Mouse (Mus musculus) ovary, postnatal 10 days (tissue): ENCODE measurements around the gene Gadd45a.
A peak's percentile ranks its signal among the peaks of the same experiment; 100 is the strongest.
"Not testable (repeated sequence)": the region's sequence is repeated elsewhere in the genome, so short reads cannot be mapped to it uniquely, and the experiment has no call there.

Experiments
- DNase-seq: peaks from one replicate; pipeline ENCODE4 v3.0.0; 2022; ENCODE audit warnings: low spot score

Gene Gadd45a

DNA sequence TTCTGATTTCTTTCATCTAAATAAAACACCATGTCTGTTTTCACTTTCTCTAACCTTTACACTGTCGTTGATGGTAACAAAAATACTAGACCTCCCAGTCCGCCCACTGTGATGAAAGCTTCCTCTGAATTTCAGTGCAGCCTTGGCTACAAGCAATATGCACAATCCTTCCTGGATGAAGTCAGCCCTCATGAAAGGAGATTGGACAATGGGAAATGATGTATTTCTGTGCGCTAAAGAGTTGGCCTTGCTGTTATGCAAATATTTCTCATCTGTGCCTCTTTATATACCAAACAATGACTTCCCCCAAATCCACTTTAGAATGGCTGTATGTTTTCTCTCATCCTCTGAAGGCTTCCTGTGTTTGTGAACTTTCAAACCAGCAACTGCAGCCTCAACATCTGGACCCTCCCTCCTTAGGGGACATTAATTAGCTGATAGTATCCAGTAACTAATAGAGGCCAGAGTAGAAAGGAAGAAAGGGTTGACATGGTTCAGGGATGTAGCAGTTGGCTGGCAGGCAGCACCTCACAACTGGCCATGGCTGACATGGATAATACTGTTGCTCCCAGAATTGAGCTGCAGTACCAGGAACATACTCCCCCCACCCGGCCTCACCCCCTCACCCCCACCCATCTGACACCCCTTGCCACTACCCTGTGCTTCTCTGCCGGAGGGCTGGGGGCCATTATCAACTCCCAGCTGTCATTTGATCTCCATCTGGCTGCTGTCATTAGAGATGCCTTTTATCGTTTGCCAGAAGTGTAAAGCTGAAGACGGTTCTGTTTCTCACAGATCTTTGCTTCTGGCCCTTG is 11.8 kb upstream of the Gadd45a start:
- no peak for DNase-seq

DNA sequence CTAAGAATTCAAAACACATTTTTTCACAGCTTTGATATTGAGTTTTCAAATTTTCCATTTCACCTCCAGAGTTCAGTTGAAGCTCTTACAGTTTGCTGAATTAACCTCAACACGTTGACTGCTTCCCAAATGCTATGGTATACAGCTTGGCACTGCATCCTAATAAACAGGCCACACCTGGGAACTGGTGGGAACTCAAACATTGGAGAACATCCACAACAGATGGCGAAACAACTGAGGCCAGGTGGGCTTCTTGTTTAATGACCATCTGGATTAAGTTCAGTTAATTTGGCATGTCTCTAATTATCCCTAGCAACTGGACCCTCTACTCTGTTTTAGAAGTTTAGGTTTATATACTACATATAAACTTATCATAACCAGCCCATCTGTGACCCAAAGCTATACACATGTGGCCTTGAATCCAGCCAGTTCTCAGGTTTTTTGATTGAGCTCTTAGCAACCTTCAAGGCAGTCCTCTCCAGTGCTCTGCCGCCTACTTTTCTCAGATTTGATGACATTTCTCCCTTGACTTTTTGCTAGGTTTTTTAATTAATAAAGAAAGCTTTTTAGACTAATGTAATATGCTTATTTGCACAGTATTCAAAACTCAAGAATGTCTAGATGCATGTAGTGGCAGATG is 10.9 kb upstream of the Gadd45a start:
- DNase-seq: no peak

DNA sequence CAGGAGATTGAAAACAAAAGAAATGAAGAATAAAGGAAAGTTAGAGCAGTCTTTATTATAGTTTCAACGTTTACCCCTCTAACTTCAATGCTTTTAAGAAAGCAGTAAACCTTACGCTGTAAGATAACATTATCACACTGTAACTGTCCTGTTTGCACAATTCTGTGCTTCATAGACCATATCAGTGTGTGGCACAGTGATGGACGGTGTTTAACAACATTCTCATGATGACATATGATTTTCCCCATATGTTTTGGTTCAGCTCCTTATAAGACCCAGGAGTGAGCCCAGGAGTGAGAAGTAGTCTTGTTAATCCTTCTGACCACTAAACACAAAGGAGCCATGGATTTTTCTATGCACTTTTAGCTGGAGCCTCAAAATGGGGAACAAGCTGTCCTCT is 9.7 kb upstream of the Gadd45a start:
- no peak for DNase-seq

DNA sequence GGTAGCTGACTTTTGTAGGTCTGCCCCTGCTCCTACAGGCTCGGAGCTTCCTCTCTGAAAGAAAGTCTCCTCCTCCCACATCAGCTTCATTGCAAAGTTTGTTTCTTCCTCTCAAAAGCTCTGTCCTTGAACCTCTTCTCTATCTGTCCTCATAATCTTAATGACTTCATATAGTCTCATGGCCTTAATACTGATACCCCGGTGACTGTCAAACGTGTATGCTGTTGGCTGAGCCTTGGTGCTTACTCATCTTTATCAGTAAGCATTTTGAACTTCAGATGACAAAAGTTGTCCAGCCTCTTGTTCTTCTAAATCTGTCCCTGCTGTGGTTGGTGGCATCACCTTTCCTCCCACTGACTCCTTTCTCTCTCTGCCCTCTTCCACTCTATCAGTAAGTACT is 8.2 kb upstream of the Gadd45a start:
- DNase-seq: no peak

DNA sequence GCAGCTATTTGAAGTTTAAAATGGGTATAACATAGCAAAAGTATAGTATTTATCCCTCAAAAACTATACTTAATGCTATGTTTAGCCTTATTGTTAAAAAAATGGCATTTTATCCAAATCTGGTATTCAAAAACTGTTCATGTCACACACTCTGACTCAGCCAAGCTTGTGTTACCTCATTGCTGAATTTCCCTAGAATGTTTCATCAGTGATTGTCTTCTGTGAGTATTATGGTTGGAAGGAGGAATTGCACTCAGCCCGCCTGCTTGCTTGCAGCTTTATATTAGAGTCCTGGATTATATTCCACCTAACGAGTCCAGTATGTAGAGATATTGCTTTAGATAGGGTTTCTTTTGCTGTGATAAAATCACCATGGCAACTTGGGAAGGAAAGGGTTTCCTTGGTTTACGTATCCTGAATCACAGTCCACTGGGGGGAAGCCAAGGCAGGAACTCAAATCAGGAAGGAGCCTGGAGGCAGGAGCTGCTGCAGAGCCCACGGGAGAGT is 3.7 kb upstream of the Gadd45a start:
- DNase-seq: no peak

DNA sequence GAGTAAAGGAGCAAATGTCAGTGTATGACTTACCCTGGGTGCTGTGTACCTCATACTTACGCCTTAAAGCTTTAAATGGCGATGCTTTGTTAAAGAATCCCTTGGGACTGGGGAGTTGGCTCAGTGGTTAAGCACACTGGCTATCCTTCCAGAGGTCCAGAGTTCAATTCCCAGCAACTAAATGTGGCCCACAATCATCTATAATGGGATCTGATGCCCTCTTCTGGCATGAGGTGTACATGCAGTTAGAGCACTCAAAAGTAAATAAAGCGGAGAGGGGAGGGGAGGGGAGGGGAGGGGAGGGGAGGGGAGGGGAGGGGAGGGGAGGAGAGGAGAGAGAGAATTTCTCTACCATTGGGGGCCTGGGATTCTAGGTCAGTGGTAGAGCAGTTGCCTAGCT is 1.7 kb upstream of the Gadd45a start:
- DNase-seq: no peak

DNA sequence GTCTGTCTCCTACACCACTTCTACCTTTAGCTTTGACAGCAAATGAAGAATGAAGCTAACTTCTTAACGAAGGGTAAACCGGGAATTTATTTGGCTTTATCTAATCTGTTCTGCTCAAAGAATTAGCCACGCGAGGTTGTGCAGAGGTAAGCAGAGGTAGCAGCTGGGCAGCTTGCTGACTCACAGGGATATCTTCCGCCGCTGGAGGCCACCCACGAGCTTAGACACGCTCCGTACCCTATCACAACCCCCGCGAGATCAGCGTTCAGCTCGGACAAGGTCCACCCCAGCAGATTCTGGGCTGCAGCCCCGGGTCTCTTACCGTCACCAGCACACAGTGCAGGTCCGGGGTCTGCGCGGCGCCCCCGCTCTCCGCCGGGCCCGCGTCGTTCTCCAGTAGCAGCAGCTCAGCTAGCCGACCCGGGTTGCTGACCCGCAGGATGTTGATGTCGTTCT is 873 bp downstream of the Gadd45a start:
- DNase-seq: peak; percentile 48

DNA sequence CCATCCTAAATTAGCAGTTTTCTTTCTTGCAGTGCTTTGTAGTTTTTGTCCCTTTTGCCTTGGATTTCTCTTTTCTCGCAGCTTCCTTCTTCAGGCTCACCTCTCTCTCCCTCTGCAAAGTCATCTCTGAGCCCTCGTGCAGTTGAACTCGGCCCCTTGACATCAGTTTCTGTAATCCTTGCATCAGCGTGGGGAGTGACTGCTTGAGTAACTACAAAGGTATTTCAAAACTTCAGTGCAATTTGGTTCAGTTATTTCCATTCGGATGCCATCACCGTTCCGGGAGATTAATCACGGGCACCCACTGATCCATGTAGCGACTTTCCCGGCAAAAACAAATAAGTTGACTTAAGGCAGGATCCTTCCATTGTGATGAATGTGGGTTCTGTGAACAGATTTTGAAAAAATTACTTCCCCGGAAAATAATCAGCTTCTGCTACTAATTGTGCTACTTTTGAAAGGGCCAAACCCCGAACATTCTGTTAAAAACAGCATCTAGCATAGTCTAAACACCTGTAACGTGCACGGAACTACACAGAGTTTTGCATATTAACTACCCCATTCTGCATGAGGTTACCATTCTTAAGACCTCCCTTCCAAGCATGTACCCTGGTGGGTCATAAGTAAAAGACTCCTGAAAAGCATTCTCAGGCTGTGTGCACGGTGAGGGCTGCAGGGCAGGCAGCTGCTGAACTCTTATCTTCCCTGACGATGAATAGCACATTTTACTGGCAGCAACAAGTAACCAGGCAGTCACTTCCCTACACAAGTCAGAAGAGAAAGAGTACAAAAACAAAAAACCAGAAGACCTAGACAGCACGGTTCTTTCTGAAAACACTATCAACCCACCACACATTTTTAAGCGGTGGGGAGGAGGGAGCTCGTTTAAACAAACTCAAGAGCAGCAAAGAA is 1.6 kb downstream of the Gadd45a start:
- no peak for DNase-seq

DNA sequence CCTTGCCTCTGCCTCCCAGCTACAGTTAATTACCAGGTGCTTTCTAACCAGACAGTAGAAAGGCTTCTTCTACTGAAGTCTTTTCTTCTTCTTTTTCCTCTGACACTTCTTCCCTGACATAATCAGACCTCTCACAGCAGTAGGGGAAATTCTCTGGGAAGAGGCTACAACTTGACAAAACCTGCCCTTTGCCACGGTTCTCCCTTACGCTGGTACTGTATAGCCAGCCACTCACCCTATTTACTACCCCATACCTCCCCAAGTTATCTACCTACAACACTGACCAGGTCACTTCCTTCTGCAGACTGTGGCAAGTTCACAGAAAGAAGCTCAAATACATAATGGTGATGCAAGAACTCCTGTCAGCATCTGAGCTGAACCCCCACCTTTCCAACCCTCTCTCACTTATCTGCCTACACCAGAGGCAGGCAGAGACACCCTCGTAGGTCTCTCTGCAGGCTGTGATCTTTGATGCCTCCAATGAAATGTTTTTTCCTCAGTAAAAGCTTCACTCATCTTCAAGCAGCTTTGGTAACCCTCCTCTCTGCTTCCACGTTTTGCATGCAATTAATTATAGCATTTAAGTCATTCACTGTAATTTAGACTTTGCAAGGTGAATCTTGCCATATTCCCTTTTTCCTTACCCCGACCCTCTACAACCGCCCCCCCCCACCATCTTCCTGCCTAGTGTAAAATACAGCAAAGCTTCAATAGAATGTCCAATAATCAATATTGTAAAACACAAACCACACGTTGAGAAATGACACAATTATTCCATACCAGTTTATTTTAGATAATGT is 2.7 kb downstream of the Gadd45a start:
- no peak for DNase-seq

DNA sequence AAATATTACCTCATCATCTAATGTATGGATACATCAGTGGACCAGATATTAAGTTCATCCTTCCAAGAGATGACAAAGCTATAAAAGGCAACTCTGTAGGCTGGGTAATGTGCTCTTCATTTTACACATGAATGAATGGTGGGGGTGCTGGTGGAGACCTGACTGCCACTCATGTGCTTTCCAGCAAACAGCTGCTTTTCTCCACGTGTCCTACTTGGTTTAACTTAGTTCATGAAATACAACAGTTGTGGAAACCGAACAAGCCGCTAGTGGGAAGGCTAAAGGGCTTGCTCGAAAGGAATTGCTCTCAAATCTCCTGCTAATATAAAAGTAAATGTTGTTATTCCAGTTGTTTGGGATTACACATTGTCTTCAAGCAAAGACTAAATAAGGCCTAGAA is 3.7 kb downstream of the Gadd45a start:
- DNase-seq: no peak

DNA sequence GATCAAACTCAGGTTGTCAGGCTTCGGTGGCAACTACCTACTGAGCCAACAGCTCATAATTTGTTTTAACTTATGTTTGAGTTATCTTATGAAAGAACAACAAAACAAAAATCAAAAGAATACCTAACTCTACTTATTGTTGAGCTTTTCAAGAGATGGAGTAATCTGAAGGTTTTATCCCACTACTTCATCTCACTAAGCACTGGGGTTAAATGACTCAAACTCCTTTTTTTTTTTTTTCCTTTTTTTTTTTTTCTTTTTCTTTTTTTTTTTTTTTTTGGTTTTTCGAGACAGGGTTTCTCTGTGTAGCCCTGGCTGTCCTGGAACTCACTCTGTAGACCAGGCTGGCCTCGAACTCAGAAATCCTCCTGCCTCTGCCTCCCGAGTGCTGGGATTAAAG is 4.3 kb downstream of the Gadd45a start:
- not testable (repeated sequence) for DNase-seq

DNA sequence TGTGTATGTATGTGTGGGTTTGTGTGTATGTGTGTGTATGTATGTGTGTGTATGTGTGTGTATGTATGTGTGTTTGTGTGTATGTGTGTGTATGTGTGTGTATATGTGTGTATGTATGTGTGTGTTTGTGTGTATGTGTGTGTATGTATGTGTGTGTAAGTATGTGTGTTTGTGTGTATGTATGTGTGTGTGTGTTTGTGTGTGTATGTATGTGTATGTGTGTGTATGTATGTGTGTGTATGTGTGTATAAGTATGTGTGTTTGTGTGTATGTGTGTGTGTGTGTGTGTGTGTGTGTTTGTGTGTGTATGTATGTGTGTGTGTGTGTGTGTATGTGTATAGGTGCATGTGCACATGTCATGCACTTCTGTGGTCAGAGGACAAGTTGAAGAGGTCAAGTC is 4.7 kb downstream of the Gadd45a start:
- not testable (repeated sequence) for DNase-seq

DNA sequence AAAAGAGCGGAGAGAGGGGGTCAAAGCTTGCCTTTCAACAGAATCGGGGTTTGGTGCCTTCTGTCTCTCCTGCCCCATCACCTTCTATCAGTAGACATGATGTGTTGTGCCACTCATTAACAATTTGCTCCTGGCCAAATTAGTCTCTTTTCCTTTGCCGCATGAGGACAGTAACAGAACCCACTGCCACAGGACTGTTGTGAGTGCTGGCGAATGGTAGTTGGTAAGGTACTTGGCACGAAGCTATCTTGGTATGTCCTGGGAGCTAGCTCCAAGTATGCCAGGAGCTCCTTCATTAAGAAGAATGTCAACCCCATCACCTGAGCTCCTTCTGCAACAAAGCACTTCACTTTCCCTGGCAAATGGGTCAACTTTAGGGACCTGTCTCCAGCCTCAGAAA is 6.4 kb downstream of the Gadd45a start:
- DNase-seq: no peak

DNA sequence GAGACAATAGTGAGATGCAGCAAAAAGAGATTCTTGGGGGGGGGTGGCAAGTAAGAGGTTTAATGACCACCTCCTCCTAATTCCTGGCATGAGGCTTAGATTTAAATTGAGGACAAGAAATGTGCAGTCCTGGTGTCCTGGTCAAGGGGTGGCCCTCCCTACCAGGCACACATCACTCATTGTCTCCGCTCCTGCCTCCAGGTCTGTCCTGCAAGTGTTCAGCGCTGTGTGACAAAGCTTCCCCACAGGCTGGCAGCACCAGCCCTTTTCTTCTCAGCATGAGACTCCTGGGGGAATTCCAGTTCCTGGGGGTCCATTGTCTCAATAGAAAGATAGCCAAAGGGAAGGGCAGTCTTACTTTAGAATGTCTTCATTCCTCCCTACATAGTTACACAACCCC is 6.8 kb downstream of the Gadd45a start:
- no peak for DNase-seq

DNA sequence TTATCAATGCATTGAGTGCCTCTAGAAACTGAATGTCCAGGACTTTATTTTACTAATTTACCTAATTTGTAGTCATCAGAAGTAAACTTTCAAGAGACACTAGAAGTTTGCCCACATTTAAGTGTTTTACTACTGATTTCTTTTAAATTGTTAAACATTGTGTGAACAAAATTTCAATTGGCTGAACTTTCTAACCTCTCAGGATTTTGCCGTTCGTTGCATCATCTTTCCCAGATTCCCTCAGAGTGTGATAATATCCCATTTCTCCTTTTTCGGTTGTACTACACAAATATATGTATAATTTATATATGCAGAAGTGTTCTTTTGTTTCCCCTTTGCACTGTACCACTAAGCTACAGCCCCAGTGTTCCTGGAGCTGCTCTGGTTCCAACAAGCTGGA is 7.3 kb downstream of the Gadd45a start:
- no peak for DNase-seq

DNA sequence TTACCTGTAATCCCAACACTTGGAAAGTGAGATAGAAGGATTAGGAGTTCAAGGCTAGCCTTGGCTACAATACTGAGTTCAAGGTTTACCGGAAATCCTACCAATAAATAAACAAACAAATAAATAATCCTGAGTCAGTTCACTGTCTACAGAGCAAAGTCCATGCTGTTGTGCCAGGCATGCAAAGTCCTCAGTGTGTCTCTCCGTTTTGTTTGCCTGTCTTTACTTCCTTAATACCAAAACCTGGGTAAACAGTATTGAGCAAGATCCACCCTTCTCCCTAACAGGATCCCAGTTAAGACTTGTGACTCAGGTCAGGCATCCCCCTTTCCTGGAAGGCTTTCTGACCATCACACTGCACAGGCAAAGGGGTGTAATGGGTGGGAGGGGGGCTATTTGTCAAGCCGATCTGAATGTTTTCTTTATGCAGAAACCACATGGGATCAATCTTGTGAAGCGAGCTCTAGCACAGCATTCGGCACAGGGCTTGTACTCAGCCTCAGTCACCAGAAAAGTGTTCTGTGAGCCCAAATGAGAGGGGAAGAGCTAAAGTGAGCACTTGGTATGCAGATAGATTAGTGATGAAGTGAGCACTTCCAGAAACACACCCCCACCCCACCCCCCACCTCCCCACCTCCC is 7.8 kb downstream of the Gadd45a start:
- no peak for DNase-seq

DNA sequence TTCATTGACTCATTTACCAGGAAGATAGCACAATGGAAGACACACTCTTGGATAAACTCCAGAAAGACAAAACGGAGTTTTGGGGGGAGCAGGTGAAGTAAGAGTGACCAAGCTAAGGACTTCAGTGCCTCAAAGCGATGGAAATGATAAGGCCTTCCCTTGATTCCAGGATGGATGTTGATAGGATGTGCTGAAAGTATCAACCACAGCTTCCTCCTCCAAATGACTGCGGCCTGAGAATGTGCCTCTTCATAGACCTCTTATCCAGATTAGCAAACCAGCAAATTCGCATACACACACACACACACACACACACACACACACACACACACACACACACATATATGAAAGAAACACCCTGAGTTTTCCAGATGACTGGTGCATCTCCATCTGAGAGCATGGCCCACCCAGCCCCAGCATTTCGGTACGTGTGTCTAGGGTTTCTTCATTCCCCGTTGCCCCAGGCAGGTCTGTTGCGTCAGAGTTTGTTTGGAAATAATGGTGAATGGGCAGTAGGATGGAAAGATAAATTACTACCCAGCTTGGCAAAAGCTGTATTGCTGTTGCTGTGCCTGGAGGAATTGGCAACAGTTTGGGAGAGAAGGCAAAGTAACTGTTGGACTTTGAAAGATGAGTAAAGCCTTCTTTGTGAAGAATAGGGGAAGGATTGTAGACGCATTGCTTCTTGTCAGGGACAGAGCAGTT is 9.7 kb downstream of the Gadd45a start:
- DNase-seq: no peak

DNA sequence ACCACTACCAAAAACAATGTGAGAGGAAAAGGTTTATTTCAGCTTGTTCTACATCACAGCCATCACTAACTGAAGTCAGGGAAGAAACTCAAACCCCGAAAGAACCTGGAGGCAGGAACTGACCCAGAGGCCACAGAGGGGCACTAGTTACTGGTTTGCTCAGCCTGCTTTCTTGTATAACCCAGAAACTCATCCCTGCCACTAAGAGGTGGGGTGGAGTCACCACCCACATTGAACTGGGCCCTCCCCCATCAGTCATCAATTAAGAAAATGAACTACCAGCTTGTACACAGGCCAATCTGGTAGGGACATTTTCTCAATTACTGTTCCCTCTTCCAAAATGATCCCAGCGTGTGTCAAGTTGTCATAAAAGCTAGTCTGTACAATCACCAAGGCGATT is 10.6 kb downstream of the Gadd45a start:
- no peak for DNase-seq

DNA sequence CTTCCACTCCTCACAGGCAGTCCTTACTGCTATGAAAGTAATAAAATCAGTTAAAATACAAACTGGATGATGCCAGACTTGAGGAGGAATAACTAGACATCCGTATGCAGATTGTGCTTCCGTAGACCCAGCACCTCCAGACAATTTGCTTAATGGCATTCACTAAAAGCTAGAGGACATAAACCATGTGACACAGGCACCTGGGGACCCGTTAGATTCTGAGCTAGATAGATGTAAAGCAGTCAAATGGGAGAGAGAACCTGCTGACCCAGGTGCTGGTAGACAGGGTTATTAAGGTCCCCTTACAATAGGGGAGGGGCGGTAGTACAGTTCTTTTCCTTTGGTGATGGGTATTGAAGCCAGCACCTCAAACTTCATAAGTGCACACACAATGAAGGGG is 13.5 kb downstream of the Gadd45a start:
- DNase-seq: no peak

DNA sequence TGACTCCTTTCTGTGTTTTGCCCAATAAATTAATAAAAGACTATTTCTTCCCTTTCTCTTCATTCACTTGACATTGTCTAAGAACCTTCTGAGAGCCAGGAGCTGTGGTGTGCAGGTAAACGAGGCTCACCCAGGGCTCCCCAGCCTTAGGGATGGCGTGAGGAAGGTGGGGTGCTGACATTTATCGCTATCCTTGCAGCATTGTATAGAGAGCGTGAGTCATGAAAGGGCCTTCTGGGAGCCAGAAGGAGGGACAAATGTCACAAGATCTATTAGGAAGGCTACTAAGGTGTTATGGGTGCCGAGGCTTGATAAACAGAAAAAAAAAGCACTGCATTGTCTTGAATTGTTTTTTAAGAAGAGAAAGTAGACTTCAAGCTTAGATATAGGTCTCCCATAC is 15.9 kb downstream of the Gadd45a start:
- DNase-seq: no peak

DNA sequence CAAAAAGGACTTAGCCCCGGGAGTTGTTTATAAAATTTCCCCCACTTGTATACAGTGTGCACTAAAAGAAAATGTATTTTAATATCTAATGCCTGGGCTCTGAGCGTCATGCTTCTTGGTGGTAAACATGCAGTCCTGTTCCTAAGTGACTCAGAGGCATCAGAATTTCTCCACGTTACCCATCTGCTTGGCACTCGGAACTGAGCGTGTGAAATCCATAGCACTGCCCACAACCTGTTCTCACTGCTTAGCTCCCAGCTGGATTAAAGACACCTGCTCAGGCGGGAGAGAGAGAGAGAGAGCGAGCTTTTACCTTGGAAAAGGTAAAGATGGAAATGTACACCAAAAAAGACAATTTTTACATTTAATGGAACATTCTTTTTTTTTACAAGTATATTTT is 18.3 kb downstream of the Gadd45a start:
- not testable (repeated sequence) for DNase-seq
